Mouse (Mus musculus): Measurements from ENCODE around the gene Tmem182. TPM values are rescaled to one million over a fixed set of nuclear protein-coding genes. Genes with fewer than 3 reads are reported as not detected.

Tmem182 gene
- total and polyA plus RNA-seq, 2 experiments from 2014 or later: 0.05 to 0.21 TPM

- ATAC-seq (ENCODE audit: low FRiP score): peak; percentile 61
- H3K9me3 ChIP-seq (ENCODE audit: low read length): no peaks in the 10 kb centered on the region
- DNase-seq (ENCODE audit: low spot score): no peak
- H3K36me3 ChIP-seq (ENCODE audit: insufficient read depth, low read length): no peaks in the 10 kb centered on the region
- H3K9ac ChIP-seq (replicated peaks; ENCODE audit: low read length, poor library complexity, severe bottlenecking): no peak overlapping the region
- H3K4me1 ChIP-seq (ENCODE audit: insufficient read depth, low read length): no peaks in the 10 kb centered on the region
- H3K27ac ChIP-seq (ENCODE audit: low read depth, low read length): no peak overlapping the region
- no peaks in the 10 kb centered on the region for H3K27me3 ChIP-seq (ENCODE audit: insufficient read depth, low read length)
- TF ChIP-seq CTCF (IDR thresholded peaks at IDR 0.05): peak; percentile 69
- 42% methylated on average over 6 of the region's 6 CpGs for WGBS
- no peak overlapping the region for H3K4me3 ChIP-seq (ENCODE audit: low read depth, low read length)
- H3K4me2 ChIP-seq (ENCODE audit: low read depth, low read length, poor library complexity, severe bottlenecking): no peak overlapping the region
Measured at GRCm38 (mm10) chr1:40865043-40865442, 59.6 kb downstream of the Tmem182 start.

- TF ChIP-seq CTCF (IDR thresholded peaks at IDR 0.05): no peak
- no peaks in the 10 kb centered on the region for H3K36me3 ChIP-seq (ENCODE audit: insufficient read depth, low read length)
- no peaks in the 10 kb centered on the region for H3K4me1 ChIP-seq (ENCODE audit: insufficient read depth, low read length)
- DNase-seq (ENCODE audit: low spot score) (no peak), ATAC-seq (ENCODE audit: low FRiP score) (no peak)
- H3K27me3 ChIP-seq (ENCODE audit: insufficient read depth, low read length): no peaks in the 10 kb centered on the region
- H3K9ac ChIP-seq (replicated peaks; ENCODE audit: low read length, poor library complexity, severe bottlenecking): no peak overlapping the region
- no peak overlapping the region for H3K27ac ChIP-seq (ENCODE audit: low read depth, low read length)
- H3K4me2 ChIP-seq (ENCODE audit: low read depth, low read length, poor library complexity, severe bottlenecking): no peak overlapping the region
- H3K9me3 ChIP-seq (ENCODE audit: low read length): no peaks in the 10 kb centered on the region
- 92% methylated on average over 3 of the region's 3 CpGs for WGBS
- H3K4me3 ChIP-seq (ENCODE audit: low read depth, low read length): no peak overlapping the region
Measured at GRCm38 (mm10) chr1:40867106-40867505, 61.7 kb downstream of the Tmem182 start.

GRCm38 (mm10) chr1:40867651-40868050 lies 62.2 kb downstream of the Tmem182 start:
- no peak for DNase-seq (ENCODE audit: low spot score)
- H3K4me1 ChIP-seq (ENCODE audit: insufficient read depth, low read length): no peaks in the 10 kb centered on the region
- WGBS: 90% methylated on average over 2 of the region's 2 CpGs
- no peak overlapping the region for H3K9ac ChIP-seq (replicated peaks; ENCODE audit: low read length, poor library complexity, severe bottlenecking)
- no peak overlapping the region for H3K4me2 ChIP-seq (ENCODE audit: low read depth, low read length, poor library complexity, severe bottlenecking)
- no peak for ATAC-seq (ENCODE audit: low FRiP score)
- no peaks in the 10 kb centered on the region for H3K9me3 ChIP-seq (ENCODE audit: low read length)
- no peaks in the 10 kb centered on the region for H3K36me3 ChIP-seq (ENCODE audit: insufficient read depth, low read length)
- H3K27ac ChIP-seq (ENCODE audit: low read depth, low read length): no peak overlapping the region
- no peak for TF ChIP-seq CTCF (IDR thresholded peaks at IDR 0.05)
- no peaks in the 10 kb centered on the region for H3K27me3 ChIP-seq (ENCODE audit: insufficient read depth, low read length)
- no peak overlapping the region for H3K4me3 ChIP-seq (ENCODE audit: low read depth, low read length)

- 54% methylated on average over 10 of the region's 10 CpGs for WGBS
Measured at GRCm38 (mm10) chr1:40873760-40874455, 68.5 kb downstream of the Tmem182 start.

GRCm38 (mm10) chr1:40874456-40875375 lies 69.3 kb downstream of the Tmem182 start:
- Histone ChIP-seq H3K9ac (replicated peaks; ENCODE audit: low read length, poor library complexity, severe bottlenecking) (no peak overlapping the region), H3K9me3 (ENCODE audit: low read length) (no peaks in the 10 kb centered on the region), H3K4me3 (ENCODE audit: low read depth, low read length) (no peak overlapping the region), H3K27me3 (ENCODE audit: insufficient read depth, low read length) (no peaks in the 10 kb centered on the region), H3K4me1 (ENCODE audit: insufficient read depth, low read length) (peaks cover 3% of the 10 kb centered on the region; the same call in 1 of the 2 replicates), H3K36me3 (ENCODE audit: insufficient read depth, low read length) (no peaks in the 10 kb centered on the region), H3K4me2 (ENCODE audit: low read depth, low read length, poor library complexity, severe bottlenecking) (peak overlapping the region; percentile 20; the same call in 1 of the 2 replicates), H3K27ac (ENCODE audit: low read depth, low read length) (no peak overlapping the region)
- ATAC-seq (ENCODE audit: low FRiP score) (no peak), DNase-seq (ENCODE audit: low spot score) (no peak)
- 83% methylated on average over 26 of the region's 26 CpGs for WGBS
- TF ChIP-seq CTCF (IDR thresholded peaks at IDR 0.05): no peak

More at GRCm38 (mm10) chr1:40873760-40874455, 68.5 kb downstream of the Tmem182 start:
- no peak for TF ChIP-seq CTCF (IDR thresholded peaks at IDR 0.05)
- no peaks in the 10 kb centered on the region for H3K4me1 ChIP-seq (ENCODE audit: insufficient read depth, low read length)
- no peak overlapping the region for H3K9ac ChIP-seq (replicated peaks; ENCODE audit: low read length, poor library complexity, severe bottlenecking)
- H3K27me3 ChIP-seq (ENCODE audit: insufficient read depth, low read length): no peaks in the 10 kb centered on the region
- no peaks in the 10 kb centered on the region for H3K36me3 ChIP-seq (ENCODE audit: insufficient read depth, low read length)
- DNase-seq (ENCODE audit: low spot score) (no peak), ATAC-seq (ENCODE audit: low FRiP score) (no peak)
- H3K27ac ChIP-seq (ENCODE audit: low read depth, low read length): no peak overlapping the region
- no peak overlapping the region for H3K4me3 ChIP-seq (ENCODE audit: low read depth, low read length)
- no peaks in the 10 kb centered on the region for H3K9me3 ChIP-seq (ENCODE audit: low read length)
- H3K4me2 ChIP-seq (ENCODE audit: low read depth, low read length, poor library complexity, severe bottlenecking): peak overlapping the region; percentile 20; the same call in 1 of the 2 replicates

GRCm38 (mm10) chr1:40879051-40879450 lies 73.7 kb downstream of the Tmem182 start:
- DNase-seq (ENCODE audit: low spot score): peak; percentile 81
- H3K9me3 ChIP-seq (ENCODE audit: low read length): no peaks in the 10 kb centered on the region
- H3K9ac ChIP-seq (replicated peaks; ENCODE audit: low read length, poor library complexity, severe bottlenecking): no peak overlapping the region
- peak; percentile 92 for TF ChIP-seq CTCF (IDR thresholded peaks at IDR 0.05)
- no peak overlapping the region for H3K27ac ChIP-seq (ENCODE audit: low read depth, low read length)
- H3K4me3 ChIP-seq (ENCODE audit: low read depth, low read length): no peak overlapping the region
- no peak overlapping the region for H3K4me2 ChIP-seq (ENCODE audit: low read depth, low read length, poor library complexity, severe bottlenecking)
- 15% methylated on average over 9 of the region's 9 CpGs for WGBS
- H3K36me3 ChIP-seq (ENCODE audit: insufficient read depth, low read length): no peaks in the 10 kb centered on the region
- peaks cover 3% of the 10 kb centered on the region; the same call in 1 of the 2 replicates for H3K4me1 ChIP-seq (ENCODE audit: insufficient read depth, low read length)
- no peak for ATAC-seq (ENCODE audit: low FRiP score)
- H3K27me3 ChIP-seq (ENCODE audit: insufficient read depth, low read length): no peaks in the 10 kb centered on the region
